Mouse (Mus musculus) right cerebral cortex, postnatal 36 days (tissue): Measurements from ENCODE around the gene Prkcb.

Source experiments
- DNase-seq, 2 experiments: peaks; one replicate each; pipeline ENCODE4 v3.0.0; 2022; ENCODE audit warnings: low spot score in 2 of 2, mixed read lengths in 1 of 2

Prkcb gene

DNA sequence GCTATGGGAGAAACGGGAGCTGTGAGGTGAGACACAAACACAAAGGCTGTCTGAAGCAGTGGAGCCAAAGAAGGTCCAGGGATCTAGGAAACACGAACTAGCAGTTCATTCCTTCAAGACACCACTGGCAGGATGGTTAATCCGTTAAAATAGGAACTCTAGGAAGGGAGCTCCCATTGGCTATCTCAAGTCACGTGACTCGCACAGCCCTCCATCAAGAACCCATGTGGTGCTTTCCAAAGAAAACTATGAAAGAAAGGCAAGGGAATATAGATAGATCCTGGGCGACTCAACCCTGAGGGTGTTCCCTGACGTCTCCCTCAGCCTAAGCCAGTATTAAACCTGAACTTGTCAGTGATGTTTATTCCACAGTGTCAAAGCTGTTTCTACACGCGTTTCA, 31.0 kb downstream of the Prkcb start:
- DNase-seq: no peak

- no peak for DNase-seq
Measured at GRCm38 (mm10) chr7:122320843-122321544, 32.4 kb downstream of the Prkcb start.

DNA sequence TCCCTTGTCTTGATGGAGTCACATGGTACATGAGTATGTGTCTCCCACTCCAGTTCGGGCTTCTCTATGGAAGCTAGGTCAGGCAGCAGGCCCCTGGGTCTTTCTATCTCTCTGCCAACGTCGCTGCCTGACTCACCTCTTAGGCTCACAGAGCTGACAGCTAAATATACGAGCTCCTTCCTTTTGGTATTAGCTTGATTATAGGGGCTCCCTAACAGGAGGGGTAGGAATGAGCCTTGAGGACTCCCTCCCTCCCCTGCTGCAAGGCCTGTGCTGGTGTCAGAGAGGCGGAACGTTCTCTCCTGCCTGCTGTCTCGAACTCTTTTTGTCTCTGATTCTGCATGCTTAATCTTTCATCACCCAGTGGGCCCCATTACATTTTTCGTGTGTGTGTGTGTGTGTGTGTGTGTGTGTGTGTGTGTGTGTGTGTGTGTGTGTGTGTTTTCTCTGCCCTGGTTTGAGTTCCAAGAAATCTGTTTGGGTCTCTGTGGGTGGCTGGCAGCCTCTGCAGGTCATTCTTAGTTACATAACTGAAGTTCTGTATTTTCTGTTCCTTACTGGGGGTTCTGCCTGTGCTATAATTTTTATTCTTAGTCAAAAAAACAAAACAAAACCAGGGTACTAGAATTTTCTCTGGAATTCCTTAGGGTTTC, 33.6 kb downstream of the Prkcb start:
- DNase-seq: no peak

- DNase-seq: no peak
Measured at GRCm38 (mm10) chr7:122327942-122328341, 39.4 kb downstream of the Prkcb start.

GRCm38 (mm10) chr7:122328466-122328865, 39.9 kb downstream of the Prkcb start:
- DNase-seq: no peak

GRCm38 (mm10) chr7:122329588-122329987, 41.0 kb downstream of the Prkcb start:
- no peak for DNase-seq

DNA sequence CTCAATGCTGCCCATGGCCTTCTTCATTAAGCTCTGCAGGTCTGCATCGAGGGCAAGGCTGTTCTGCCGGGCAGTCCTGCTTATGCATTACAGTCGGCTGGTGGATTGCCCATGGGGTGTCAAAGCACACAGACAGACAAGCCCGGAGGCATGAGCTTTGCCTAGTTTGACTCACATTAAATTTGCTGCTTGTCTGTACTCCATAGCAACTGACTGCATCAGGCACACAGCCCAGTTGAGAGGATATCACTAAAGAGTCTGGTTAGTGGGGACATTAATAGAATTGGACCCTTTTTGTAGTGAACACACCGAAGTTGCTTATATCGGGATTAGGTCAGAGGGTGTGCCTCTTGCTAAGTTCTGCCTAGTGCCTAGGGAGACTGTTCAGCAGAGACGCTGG, 45.1 kb downstream of the Prkcb start:
- no peak for DNase-seq

DNA sequence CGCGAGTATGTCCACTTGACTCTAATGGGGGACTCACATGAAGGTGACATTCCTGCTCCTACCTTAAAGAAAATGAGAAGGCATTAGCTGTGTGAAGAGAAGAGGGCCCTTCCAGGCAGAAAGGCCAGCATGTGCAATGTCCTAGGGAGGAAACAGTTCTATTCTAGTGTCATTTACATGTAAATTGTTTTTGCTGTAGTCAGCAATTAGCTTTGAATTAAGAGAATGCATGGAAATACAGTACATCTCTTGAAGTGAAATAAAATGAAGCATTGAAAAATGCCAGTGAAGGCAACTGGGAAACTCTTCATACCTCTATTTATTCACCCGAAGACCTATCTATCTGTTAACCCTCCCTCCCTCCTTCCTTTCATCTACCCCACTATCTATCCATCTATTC, 48.8 kb downstream of the Prkcb start:
- DNase-seq: no peak

DNA sequence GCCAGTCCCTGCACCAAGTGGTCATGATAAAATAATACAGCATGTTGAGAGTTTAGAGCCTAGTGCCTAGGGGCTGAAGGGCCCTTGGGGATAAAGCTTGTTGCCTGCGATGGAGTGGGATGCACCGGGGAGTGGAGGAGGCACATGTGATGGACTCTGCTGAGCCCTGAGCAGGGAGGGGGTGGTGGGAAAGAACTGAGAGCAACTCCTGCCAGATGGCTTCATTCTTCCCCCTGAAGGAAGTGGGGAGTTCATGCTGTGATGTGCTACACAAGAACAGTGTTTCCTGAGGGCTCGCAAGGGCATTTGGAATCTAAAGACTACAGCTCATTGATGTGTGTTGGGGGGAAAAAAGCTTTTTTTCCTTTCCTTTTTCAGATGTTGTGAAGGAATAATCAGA, 49.5 kb downstream of the Prkcb start:
- DNase-seq: no peak

DNA sequence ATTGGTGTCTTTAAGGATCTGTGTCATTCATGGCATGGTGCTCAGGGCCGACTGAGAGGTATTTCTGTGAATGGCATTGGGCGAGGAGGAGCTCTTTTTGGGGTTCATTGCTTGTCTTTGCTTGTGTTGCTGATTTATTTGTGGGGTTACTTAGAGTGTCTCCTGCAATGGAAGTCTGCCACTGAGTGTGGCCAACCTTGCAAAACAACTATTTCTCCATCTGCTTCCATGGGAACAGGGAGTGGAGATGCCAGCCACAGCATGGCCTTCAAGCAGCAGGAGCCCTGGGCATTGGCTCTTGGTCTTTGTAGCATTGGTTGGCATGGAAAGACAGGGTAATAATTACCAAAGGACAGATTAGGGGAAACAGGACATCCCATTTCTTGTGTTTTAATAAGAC, 50.9 kb downstream of the Prkcb start:
- DNase-seq: no peak

GRCm38 (mm10) chr7:122341813-122342212, 53.3 kb downstream of the Prkcb start:
- DNase-seq: no peak

- peak in 1 of 2 experiments; percentile 47 for DNase-seq
Measured at GRCm38 (mm10) chr7:122344656-122345055, 56.1 kb downstream of the Prkcb start.

DNA sequence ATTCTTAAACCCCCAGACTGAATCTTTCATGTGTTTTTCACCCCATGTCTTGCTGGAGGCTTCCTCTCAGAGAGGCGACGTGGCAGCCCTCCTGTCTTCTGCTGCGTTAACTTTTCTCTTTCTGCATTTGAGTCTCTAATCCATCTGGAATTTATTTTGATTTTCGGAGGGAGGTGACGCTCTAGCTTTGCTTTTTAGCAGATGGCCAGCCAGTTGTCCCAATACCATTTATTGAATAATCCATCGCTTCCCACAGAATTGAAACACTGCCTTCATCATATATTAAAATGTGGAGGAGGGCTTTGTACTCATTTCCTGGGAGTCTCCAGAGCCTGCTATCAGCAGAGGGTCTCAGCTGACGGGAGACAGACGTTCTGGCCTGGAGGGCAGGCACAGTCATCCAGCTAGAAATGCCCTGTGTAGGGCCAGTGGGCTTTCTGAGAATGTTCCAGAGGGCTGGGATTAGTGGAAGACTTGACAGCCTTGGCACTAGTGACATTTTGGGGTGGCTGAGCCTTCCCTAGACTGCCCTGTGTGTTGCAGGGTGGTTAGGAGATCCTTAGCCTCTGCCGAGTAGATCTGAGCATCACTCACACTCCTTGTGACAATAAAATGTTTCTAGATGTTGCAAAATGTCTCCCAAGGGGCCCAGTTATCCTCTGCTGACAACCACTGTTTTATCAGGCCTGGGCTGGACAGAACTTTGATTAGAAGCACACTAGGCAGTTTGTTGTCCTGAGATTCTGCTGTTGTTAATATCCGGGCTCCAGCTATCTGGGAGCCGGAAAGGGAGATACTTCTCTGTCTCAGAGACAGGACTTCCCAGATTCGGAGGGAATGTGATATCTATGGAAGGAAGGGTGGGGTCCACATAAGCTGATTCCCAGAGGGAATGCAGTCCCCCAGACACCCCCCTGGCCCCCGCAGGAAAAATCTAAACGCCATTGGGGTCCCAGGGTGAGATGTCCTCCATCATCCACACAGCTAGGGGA, 58.0 kb downstream of the Prkcb start:
- no peak for DNase-seq

- DNase-seq: no peak
Measured at GRCm38 (mm10) chr7:122347433-122347832, 58.9 kb downstream of the Prkcb start.

- no peak for DNase-seq
Measured at GRCm38 (mm10) chr7:122349961-122350360, 61.4 kb downstream of the Prkcb start.

DNA sequence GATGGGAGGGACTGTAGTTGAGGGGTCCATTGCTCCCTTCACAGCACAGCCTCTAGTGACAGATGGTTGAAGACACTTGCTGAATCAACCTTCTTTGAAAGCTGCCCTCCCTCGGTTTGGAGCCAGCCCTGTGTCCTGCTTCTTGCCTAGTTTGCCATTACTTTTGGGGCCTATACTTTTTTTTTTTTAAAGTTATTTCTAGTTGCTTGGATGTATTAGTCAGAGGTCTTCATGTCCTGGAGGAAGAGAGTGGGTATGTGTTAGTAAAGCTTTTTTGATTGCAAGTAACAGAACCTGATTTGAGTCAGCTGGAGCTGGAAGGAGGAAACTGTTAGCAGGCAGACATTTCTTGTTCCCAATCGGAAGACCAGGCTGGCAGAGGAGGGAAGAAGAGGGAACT, 62.2 kb downstream of the Prkcb start:
- DNase-seq: no peak

DNA sequence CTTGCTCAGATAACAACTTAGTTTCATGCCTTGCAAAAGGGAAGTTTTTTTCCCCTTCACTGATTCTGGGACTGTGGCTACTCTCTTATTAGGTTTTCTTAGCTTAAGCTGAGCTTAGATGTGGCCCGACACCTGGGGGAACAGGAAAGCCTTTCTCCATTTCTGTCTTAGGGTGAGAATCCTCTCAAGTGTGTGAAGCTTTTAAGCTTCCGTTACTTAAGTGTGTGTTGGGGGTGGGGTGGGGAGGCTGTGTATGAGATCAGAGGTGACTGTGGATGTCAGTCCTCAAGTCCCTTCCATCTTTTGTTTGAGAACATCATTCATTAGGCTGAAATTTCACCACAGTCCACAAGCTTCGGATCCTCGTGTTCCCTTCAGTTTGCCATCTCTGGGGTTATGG, 63.3 kb downstream of the Prkcb start:
- DNase-seq: no peak

DNA sequence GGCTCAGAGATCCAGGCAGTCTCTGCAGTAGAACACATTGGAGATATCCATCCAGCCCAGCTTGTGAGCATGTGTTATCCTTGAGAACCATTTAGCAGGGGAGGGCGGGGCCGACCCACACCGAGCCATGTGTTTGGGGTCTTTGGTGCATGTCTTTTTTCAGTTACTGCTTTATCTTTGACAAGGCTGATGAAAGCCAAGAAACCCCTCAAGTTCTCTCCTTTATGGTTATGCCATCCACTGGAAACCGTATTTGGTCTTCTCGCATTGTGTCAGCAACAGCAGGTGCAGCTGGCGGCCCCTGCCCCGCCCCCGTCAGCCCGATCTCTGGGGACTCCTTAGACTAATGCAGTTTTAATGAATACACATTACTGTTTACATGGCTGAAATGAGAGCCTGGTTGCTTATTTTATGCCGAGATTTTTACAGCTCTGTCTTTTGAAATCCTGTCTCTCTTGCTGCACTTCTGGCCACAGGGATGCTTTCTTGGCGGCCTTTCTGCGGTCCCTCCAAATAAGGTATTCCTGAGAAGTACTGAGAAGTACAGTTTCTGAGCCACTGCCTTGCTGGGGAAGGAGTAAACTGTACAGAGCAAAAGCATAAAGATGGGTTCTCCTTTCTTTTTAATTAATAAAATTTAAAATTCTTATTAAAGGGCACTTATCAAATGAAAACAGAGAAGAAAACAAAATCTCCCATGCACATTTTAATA, 64.2 kb downstream of the Prkcb start:
- DNase-seq: no peak

DNA sequence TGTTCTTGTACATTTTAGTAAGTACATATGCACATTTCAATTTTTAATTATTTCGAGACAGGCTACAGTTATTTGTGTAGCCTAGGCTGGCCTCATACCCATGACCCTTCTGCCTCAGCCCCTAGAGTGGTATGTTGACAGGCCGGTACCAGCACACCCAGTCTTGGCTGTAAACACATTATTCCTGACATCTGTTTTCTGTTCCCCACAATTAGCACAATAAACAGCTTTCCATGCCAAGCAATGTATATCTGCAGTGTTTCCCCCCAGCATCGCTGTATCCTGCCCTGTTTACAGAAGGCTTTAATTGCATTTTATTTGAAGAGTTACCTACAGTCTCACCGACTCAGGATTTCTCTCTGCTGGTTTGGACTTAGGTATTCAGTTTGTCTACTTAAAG, 64.8 kb downstream of the Prkcb start:
- no peak for DNase-seq

- DNase-seq: peak in 1 of 2 experiments; percentile 44
Measured at GRCm38 (mm10) chr7:122356941-122357340, 68.4 kb downstream of the Prkcb start.

GRCm38 (mm10) chr7:122357847-122358246, 69.3 kb downstream of the Prkcb start:
- DNase-seq: no peak

DNA sequence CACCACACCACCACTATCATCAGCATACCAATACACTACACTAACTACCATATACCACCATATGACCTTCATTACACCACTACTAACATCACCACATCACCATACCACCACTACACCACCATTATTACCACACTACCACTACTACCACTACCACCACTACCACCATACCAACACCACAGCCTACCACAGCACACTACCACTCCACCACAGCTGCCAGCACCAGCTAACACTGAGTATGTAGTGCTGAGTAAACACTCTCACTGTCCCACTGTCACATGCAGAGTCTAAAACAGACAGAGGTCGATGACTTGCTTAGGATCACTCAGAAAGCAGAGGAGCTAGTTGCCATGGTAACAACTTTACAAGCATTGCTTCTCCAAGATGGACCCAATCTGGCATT, 78.1 kb downstream of the Prkcb start:
- DNase-seq: no peak
